Mouse (Mus musculus): Measurements from ENCODE around the gene Diaph2.

DNA sequence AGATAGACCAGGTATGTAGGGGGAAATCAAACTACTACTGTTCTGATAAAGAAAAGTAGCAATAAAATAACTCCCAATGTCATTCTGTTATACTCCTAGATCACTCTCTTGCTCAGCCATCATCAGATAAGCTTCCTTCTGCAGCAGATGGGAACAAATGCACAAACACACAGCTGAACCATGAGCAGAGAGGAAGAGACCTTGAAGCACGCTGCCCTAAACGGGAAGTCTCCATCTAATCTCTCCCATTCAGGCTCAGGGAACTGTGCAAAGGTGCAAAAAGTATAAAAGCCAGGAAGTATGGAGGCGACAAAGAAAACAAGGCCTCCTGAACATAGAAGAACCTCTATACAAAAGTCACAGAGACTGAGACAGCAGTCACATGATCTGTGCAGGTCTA, 6.6 kb upstream of the Diaph2 start:
- TF ChIP-seq CTCF (IDR thresholded peaks at IDR 0.05; ENCODE audit: low read depth) = no peak
- TF ChIP-seq EP300 (IDR thresholded peaks at IDR 0.05; ENCODE audit: low read depth) = no peak

Measured in liver, postnatal 0 days (tissue).